Mouse (Mus musculus) heart, embryonic 11.5 days (tissue): ENCODE results near the gene Agap2. TPM values are rescaled to one million over a fixed set of nuclear protein-coding genes. Genes with fewer than 3 reads are reported as not detected.
A peak's percentile ranks its signal among the peaks of the same experiment; 100 is the strongest.

Experiments
- ATAC-seq: fragments of 200-750 bp; cut with Nextera tagmentation; replicated peaks from 2 replicates; pipeline ENCODE4 v1.8.0; 2017; ENCODE audit warnings: moderate library complexity; ENCODE audit not compliant: insufficient number of reproducible peaks, low FRiP score, low TSS enrichment
- H3K27ac ChIP-seq: fragments of 300-500 bp; sonication (generic); 2 replicates; pipeline ENCODE4 v1.5.1; 2014; ENCODE audit warnings: mild to moderate bottlenecking, low read depth, low read length
- H3K27me3 ChIP-seq: fragments of 300-500 bp; sonication (generic); 2 replicates; pipeline ENCODE4 v1.6.1; 2014; ENCODE audit warnings: mild to moderate bottlenecking, low read length, mixed read lengths; ENCODE audit not compliant: control insufficient read depth, insufficient read depth
- H3K36me3 ChIP-seq: fragments of 300-500 bp; sonication (generic); 2 replicates; pipeline ENCODE4 v1.6.1; 2014; ENCODE audit warnings: mild to moderate bottlenecking, low read length, moderate library complexity, mixed read lengths; ENCODE audit not compliant: control insufficient read depth, insufficient read depth
- H3K4me1 ChIP-seq: fragments of 300-500 bp; sonication (generic); 2 replicates; pipeline ENCODE4 v1.6.1; 2014; ENCODE audit warnings: low read length; ENCODE audit not compliant: control insufficient read depth, insufficient read depth
- H3K4me2 ChIP-seq: fragments of 300-500 bp; sonication (generic); 2 replicates; pipeline ENCODE4 v1.6.1; 2014; ENCODE audit warnings: mild to moderate bottlenecking, moderate library complexity
- H3K4me3 ChIP-seq: fragments of 300-500 bp; sonication (generic); 2 replicates; pipeline ENCODE4 v1.5.1; 2014; ENCODE audit warnings: low read depth, low read length
- H3K9ac ChIP-seq: fragments of 300-500 bp; sonication (generic); 2 replicates; pipeline ENCODE4 v1.6.1; 2014; ENCODE audit warnings: mild to moderate bottlenecking, low read depth, low read length, moderate library complexity
- H3K9me3 ChIP-seq: fragments of 300-500 bp; sonication (generic); replicated peaks from 2 replicates; pipeline ENCODE4 v1.6.1; 2016; ENCODE audit warnings: low read length; ENCODE audit not compliant: control insufficient read depth
- WGBS: fragments of 180-500 bp; shearing (Covaris S2); extraction: QIAGEN DNeasy Blood & Tissue Kit; methylation state at CpG from one replicate; pipeline ENCODE4 v1.1.7; 2014; ENCODE audit not compliant: insufficient replicate concordance; 5-methylcytosine and 5-hydroxymethylcytosine counted together
- polyA plus RNA-seq: library from polyadenylated mRNA; unstranded; fragments of >200 nt; fragmentation: Nextera tagmentation; extraction: Ambion mirVana; gene quantifications from 2 replicates; pipeline ENCODE4 v1.2.1, GENCODE M21; 2014

The Agap2 gene
- polyA plus RNA-seq, 1 experiment from 2014 or later, result 0.63 TPM

GRCm38 (mm10) chr10:127055406-127055805 is 19.7 kb upstream of the Agap2 start:
- Histone ChIP-seq H3K27me3 (peaks cover 56% of the 10 kb centered on the region), H3K4me1 (peaks cover 11% of the 10 kb centered on the region), H3K36me3 (no peaks in the 10 kb centered on the region), H3K27ac (no peak overlapping the region), H3K9ac (no peak overlapping the region), H3K4me3 (no peak overlapping the region), H3K9me3 (no peaks in the 10 kb centered on the region), H3K4me2 (no peak overlapping the region)
- ATAC-seq, result no peak
- WGBS, result 79% methylated on average over 8 of the region's 8 CpGs

- 77% methylated on average over 20 of the region's 20 CpGs for WGBS
Observed at GRCm38 (mm10) chr10:127056490-127056889, 18.6 kb upstream of the Agap2 start.

DNA sequence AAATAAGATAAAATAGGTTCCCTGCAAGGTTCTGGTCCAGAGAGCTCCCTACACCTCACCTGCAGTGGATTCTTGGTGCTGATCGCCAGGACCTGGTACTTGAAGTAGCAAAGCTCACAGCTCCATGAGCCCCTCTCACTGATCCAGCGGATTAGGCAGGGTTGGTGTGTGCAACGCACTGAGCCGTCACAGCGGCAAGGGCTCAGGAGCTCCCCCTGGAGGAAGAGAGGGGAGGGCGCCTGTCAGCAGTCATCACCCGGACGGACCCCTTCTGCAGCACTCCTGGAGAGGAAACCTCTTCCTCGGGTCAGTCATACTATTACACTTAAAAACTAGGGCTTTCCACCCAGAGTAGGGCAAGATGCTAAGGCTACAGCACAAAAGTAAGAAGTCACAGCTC is 16.9 kb upstream of the Agap2 start:
- no peak for ATAC-seq
- Histone ChIP-seq H3K27me3 (peaks cover 45% of the 10 kb centered on the region), H3K4me2 (peak overlapping the region; percentile 100; the same call in 1 of the 2 replicates), H3K9me3 (no peaks in the 10 kb centered on the region), H3K4me1 (peaks cover 6% of the 10 kb centered on the region), H3K36me3 (no peaks in the 10 kb centered on the region), H3K27ac (no peak overlapping the region), H3K4me3 (no peak overlapping the region), H3K9ac (no peak overlapping the region)
- WGBS, result 2% methylated on average over 9 of the region's 9 CpGs

More at GRCm38 (mm10) chr10:127056490-127056889, 18.6 kb upstream of the Agap2 start:
- ATAC-seq, result no peak
- no peaks in the 10 kb centered on the region for H3K36me3 ChIP-seq
- H3K9me3 ChIP-seq, result no peaks in the 10 kb centered on the region
- H3K4me3 ChIP-seq, result no peak overlapping the region
- peaks cover 6% of the 10 kb centered on the region for H3K4me1 ChIP-seq
- H3K4me2 ChIP-seq, result no peak overlapping the region
- no peak overlapping the region for H3K27ac ChIP-seq
- peaks cover 56% of the 10 kb centered on the region for H3K27me3 ChIP-seq
- H3K9ac ChIP-seq, result no peak overlapping the region

DNA sequence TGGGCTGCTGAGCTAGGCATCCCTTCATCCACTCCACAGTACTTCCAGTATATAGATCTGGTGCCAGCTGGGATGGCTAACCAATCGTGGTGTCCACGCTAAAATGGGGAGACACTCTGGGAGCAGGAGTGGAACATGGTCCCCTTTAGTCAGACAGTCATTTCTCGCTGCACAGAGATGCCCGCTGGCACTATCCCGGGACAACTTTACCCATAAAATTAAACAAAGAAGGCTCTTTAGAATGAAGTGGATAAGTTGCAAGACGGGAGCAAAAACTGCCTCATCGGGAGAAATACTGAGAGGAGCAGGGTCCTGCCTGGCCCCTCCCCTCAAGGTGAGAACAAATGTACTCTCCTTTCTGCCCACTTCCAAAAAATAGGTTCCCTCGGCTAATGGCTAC is 16.4 kb upstream of the Agap2 start:
- Histone ChIP-seq H3K36me3 (no peaks in the 10 kb centered on the region), H3K9me3 (no peaks in the 10 kb centered on the region), H3K4me2 (peak overlapping the region; percentile 100), H3K9ac (no peak overlapping the region), H3K4me1 (peaks cover 6% of the 10 kb centered on the region), H3K27ac (no peak overlapping the region), H3K27me3 (peaks cover 45% of the 10 kb centered on the region), H3K4me3 (peak overlapping the region; percentile 84)
- WGBS, result 15% methylated on average over 8 of the region's 8 CpGs
- no peak for ATAC-seq

DNA sequence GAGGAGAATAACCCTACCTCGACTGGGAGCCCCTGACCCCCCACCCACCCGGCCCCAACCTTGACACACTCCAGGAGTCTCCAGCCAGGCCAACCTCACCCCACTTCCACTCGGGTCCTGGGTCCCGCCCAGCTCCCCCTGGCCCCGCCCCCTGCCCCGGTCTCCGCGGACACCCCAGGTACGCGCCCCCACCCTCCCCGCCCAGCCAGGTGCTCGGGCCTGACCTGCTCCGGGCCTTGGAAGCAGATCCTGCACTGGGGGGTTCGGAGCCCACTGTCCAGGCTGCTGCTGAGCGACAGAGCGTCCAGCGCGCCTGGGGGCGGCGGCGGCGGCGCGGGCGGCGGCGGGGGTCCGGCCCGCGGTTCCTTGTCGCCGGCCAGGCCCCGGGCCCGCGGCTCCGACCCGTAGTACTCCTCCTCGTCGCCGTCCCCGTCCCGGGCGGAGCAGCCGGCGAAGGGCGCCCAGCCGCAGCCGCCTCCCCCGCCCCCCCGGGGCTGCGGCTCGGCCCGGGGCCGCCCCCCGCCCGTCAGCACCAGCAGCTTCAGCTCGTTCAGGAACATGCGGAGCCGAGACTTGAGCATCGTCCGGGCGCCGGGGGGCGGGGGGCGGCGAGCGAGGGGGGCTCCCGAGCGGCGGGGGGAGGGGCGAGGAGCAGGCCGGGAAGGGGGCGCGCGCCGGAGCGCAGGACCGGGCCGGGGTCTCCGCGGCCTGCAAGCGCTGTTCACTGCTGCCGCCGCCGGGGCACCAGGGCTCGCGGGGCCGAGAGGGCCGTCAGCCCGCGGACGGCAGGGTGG is 15.7 kb upstream of the Agap2 start:
- Histone ChIP-seq H3K4me1 (peaks cover 6% of the 10 kb centered on the region), H3K36me3 (no peaks in the 10 kb centered on the region), H3K9ac (peak overlapping the region; percentile 72), H3K4me2 (peak overlapping the region; percentile 100), H3K27ac (no peak overlapping the region), H3K9me3 (no peaks in the 10 kb centered on the region), H3K4me3 (peak overlapping the region; percentile 84), H3K27me3 (peaks cover 45% of the 10 kb centered on the region)
- no peak for ATAC-seq
- WGBS, result under 1% methylated on average over 43 of the region's 92 CpGs

DNA sequence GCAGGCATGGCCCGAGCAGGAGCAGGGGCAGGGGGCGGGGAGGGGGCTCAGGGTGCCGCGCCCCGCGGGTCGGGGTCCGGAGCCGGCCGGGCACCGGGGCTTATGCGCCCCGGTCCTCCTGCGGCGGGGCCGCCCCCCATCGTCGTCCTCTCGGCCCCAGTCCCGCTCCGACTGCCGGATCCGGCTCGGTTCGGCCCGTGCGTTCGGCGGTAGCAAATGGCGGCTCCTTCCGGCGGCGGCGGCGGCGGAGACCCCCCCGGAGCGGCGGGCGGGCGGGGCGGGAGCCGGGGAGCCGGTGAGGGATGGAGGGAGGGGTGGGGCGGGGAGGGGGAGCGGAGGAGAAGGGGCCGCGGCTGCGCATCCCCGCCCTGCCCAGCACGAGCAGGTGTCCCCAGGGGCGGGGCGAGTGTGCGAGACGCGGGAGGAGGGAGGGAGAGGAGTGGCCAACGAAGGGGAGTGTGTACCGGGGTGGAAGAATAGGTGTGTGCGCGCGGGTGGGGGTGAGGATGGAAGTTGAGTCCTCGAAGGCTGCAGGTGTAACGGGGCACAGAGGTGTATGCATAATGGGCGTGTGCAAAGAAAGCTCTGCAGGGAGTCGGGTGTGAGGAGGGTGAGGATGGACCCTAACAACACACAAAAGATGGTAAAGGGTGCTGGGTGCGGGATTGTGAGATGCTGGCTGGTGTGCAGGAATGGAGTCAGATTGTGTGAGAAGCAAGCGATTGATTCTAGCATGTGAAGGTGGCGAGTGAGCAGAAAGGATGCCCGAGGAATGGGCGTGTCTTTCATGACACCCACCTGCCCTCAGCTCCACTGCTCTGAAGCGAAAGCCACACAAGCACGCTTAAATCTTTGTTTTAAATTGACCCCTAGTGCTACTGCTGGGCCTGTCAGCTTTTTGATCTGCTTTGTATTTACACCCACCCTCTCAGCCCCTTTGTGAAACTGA is 14.8 kb upstream of the Agap2 start, which contains the start of gene March9:
TSS of gene March9 (minus strand) at position 217 of the 949 bp plus-strand sequence.
- Histone ChIP-seq H3K36me3 (peaks cover 4% of the 10 kb centered on the region), H3K27me3 (peaks cover 45% of the 10 kb centered on the region), H3K4me3 (peak within 1 kb of the TSS; percentile 84), H3K27ac (no peak within 1 kb of the TSS), H3K9me3 (no peaks in the 10 kb centered on the region), H3K9ac (peak within 1 kb of the TSS; percentile 72), H3K4me1 (peaks cover 14% of the 10 kb centered on the region), H3K4me2 (peak within 1 kb of the TSS; percentile 100)
- WGBS, result 2% methylated on average over 44 of the region's 72 CpGs
- ATAC-seq, result no peak; the same call in 1 of the 2 replicates

GRCm38 (mm10) chr10:127061085-127061484 is 14.0 kb upstream of the Agap2 start:
- peaks cover 16% of the 10 kb centered on the region for H3K4me1 ChIP-seq
- H3K27ac ChIP-seq, result no peak overlapping the region
- ATAC-seq, result no peak
- peaks cover 12% of the 10 kb centered on the region for H3K36me3 ChIP-seq
- H3K4me3 ChIP-seq, result no peak overlapping the region
- H3K9me3 ChIP-seq, result no peaks in the 10 kb centered on the region
- H3K4me2 ChIP-seq, result no peak overlapping the region
- H3K27me3 ChIP-seq, result peaks cover 45% of the 10 kb centered on the region
- no peak overlapping the region for H3K9ac ChIP-seq
- 44% methylated on average over 5 of the region's 5 CpGs for WGBS

- Histone ChIP-seq H3K27ac (no peak overlapping the region), H3K36me3 (peaks cover 17% of the 10 kb centered on the region), H3K9me3 (no peaks in the 10 kb centered on the region), H3K27me3 (peaks cover 43% of the 10 kb centered on the region), H3K9ac (no peak overlapping the region), H3K4me1 (peaks cover 16% of the 10 kb centered on the region), H3K4me2 (no peak overlapping the region), H3K4me3 (no peak overlapping the region)
- no peak for ATAC-seq
- WGBS, result 60% methylated on average over 2 of the region's 2 CpGs
Observed at GRCm38 (mm10) chr10:127061513-127061912, 13.6 kb upstream of the Agap2 start.
